Mouse (Mus musculus): ENCODE results near the gene F5.

DNA sequence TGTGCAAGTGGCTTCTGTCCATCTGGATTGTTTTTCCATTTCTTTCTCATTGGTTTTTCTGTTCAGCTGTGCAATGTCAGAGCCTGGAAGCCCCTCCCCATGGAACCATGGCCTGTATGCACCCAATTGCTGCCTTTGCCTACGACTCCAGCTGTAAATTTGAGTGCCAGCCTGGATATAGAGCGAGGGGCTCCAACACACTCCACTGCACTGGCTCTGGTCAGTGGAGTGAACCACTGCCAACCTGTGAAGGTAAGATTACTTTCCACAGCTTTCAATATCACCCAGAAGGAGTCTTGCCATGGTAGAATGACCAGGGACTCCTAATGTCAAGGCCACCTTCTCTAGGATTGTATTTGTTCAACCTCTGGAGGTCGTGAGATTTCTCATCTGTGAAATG, 21.6 kb upstream of the F5 start:
- TF ChIP-seq ZKSCAN1 (IDR thresholded peaks at IDR 0.05; ENCODE audit: low read depth, low read length), result no peak
- no peak for TF ChIP-seq HCFC1 (IDR thresholded peaks at IDR 0.05; ENCODE audit: low read depth, low read length)
- no peak for TF ChIP-seq JUND (IDR thresholded peaks at IDR 0.05; ENCODE audit: low read depth, low read length)
- no peak for TF ChIP-seq GATA1 (IDR thresholded peaks at IDR 0.05; ENCODE audit: low read depth, low read length)
- no peak for TF ChIP-seq TBP (IDR thresholded peaks at IDR 0.05; ENCODE audit: low read depth, low read length)
- TF ChIP-seq CHD2 (IDR thresholded peaks at IDR 0.05; ENCODE audit: low read length), result no peak
- TF ChIP-seq USF1 (IDR thresholded peaks at IDR 0.05; ENCODE audit: low read depth, low read length), result no peak
- no peak for TF ChIP-seq POLR2A (IDR thresholded peaks at IDR 0.05; ENCODE audit: control insufficient read depth in 1 of 2, insufficient read depth in 1 of 2, low read depth in 1 of 2, low read length in 2 of 2, poor library complexity in 1 of 2)
- no peak for TF ChIP-seq ZNF384 (IDR thresholded peaks at IDR 0.05; ENCODE audit: low read depth, low read length)
- TF ChIP-seq SMC3 (IDR thresholded peaks at IDR 0.05; ENCODE audit: low read depth, low read length), result no peak
- TF ChIP-seq CTCF (IDR thresholded peaks at IDR 0.05 in 2 of 3, conservative IDR thresholded peaks at IDR 0.05 in 1 of 3; ENCODE audit: control insufficient read depth in 1 of 3, insufficient read depth in 1 of 3, low read depth in 2 of 3, low read length in 3 of 3, poor library complexity in 1 of 3, severe bottlenecking in 1 of 3), result no peak
- no peak for TF ChIP-seq TCF12 (IDR thresholded peaks at IDR 0.05; ENCODE audit: low read depth, low read length)
- no peak for TF ChIP-seq USF2 (IDR thresholded peaks at IDR 0.05; ENCODE audit: borderline replicate concordance in 1 of 2, insufficient read depth in 1 of 2, low read depth in 1 of 2, low read length in 2 of 2)

Data from MEL (cell line).